Mouse (Mus musculus) heart, postnatal 0 days (tissue): ENCODE results near the gene Ankrd44. TPM values are rescaled to one million over a fixed set of nuclear protein-coding genes. Genes with fewer than 3 reads are reported as not detected.

Experiments used
- ATAC-seq: fragments of 200-750 bp; cut with Nextera tagmentation; 2 replicates; pipeline ENCODE4 v1.8.0; 2017; ENCODE audit warnings: low read depth, moderate number of reproducible peaks, moderate library complexity; ENCODE audit not compliant: insufficient read depth
- DNase-seq: peaks from one replicate; pipeline ENCODE4 v3.0.0-alpha.2; 2016; ENCODE audit warnings: low spot score
- H3K27ac ChIP-seq: fragments of 300-500 bp; sonication (generic); 2 replicates; pipeline ENCODE4 v1.5.1; 2014; ENCODE audit warnings: low read depth, mild to moderate bottlenecking
- H3K27me3 ChIP-seq: fragments of 300-500 bp; sonication (generic); 2 replicates; pipeline ENCODE4 v1.6.1; 2014; ENCODE audit warnings: low read length, mixed read lengths; ENCODE audit not compliant: control insufficient read depth, insufficient read depth
- H3K36me3 ChIP-seq: fragments of 300-500 bp; sonication (generic); replicated peaks from 2 replicates; pipeline ENCODE4 v1.6.1; 2014; ENCODE audit warnings: low read length, mixed read lengths; ENCODE audit not compliant: control insufficient read depth, insufficient read depth
- H3K4me1 ChIP-seq: fragments of 300-500 bp; sonication (generic); 2 replicates; pipeline ENCODE4 v1.6.1; 2014; ENCODE audit warnings: antibody characterized with exemption; ENCODE audit not compliant: control insufficient read depth, insufficient read depth
- H3K4me2 ChIP-seq: fragments of 300-500 bp; sonication (generic); 2 replicates; pipeline ENCODE4 v1.6.1; 2014; ENCODE audit warnings: low read depth, mild to moderate bottlenecking, low read length, moderate library complexity
- H3K4me3 ChIP-seq: fragments of 300-500 bp; sonication (generic); 2 replicates; pipeline ENCODE4 v1.5.1; 2014; ENCODE audit warnings: low read depth, low read length
- H3K9ac ChIP-seq: fragments of 300-500 bp; sonication (generic); replicated peaks from 2 replicates; pipeline ENCODE4 v1.6.1; 2014; ENCODE audit warnings: low read depth, low read length, mixed read lengths
- H3K9me3 ChIP-seq: fragments of 300-500 bp; sonication (generic); replicated peaks from 2 replicates; pipeline ENCODE4 v1.6.1; 2016; ENCODE audit warnings: low read length; ENCODE audit not compliant: control insufficient read depth
- CTCF ChIP-seq: IDR thresholded peaks from 2 replicates; pipeline ENCODE4 v1.5.1; 2016; ENCODE audit warnings: antibody characterized with exemption, control low read depth, low read depth
- EP300 ChIP-seq: IDR thresholded peaks from 2 replicates; pipeline ENCODE4 v1.6.1; 2016; ENCODE audit warnings: antibody characterized with exemption, low read depth
- WGBS: fragments of 180-500 bp; shearing (Covaris S2); extraction: QIAGEN DNeasy Blood & Tissue Kit; methylation state at CpG from one replicate; pipeline ENCODE4 v1.1.7; 2014; 5-methylcytosine and 5-hydroxymethylcytosine counted together
- polyA plus RNA-seq: library from polyadenylated mRNA; unstranded; fragments of >200 nt; fragmentation: Nextera tagmentation; extraction: Ambion mirVana; gene quantifications from 2 replicates; pipeline ENCODE4 v1.2.1, GENCODE M21; 2015
- total RNA-seq: library from RNA; depleted of rRNA; stranded (reverse); fragments of >200 nt; gene quantifications from 2 replicates; pipeline ENCODE4 v1.2.3, GENCODE M21; 2014; ENCODE audit warnings: low replicate concordance

Gene Ankrd44
- total and polyA plus RNA-seq, 2 experiments from 2014 or later, result 3.3 to 9.6 TPM

DNA sequence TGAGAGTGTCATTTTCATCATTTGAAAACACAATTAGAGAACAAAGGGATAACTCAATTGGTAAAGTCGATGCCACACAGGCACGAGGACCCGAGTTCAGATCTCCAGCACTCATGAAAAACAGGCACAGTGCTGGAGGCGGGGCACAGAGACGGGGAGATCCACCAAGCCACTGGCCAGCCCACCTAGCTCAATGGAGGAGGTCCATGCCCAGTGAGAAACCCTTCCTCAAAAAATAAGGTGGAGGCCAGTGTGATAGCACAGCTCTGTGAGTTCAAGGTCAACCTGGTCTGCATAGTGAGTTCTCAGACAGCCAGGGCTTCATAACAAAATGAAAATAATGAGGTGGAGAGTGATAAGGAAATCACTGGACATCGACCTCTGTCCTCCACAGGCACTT is 93.0 kb downstream of the Ankrd44 start:
- H3K9me3 ChIP-seq, result no peaks in the 10 kb centered on the region
- H3K9ac ChIP-seq, result no peak overlapping the region
- peaks cover 20% of the 10 kb centered on the region; the same call in 1 of the 2 replicates for H3K4me1 ChIP-seq
- no peak overlapping the region for H3K4me2 ChIP-seq
- ATAC-seq (no peak), DNase-seq (no peak)
- no peaks in the 10 kb centered on the region for H3K36me3 ChIP-seq
- no peak for TF ChIP-seq EP300
- TF ChIP-seq CTCF, result no peak
- no peak overlapping the region for H3K4me3 ChIP-seq
- no peaks in the 10 kb centered on the region for H3K27me3 ChIP-seq
- H3K27ac ChIP-seq, result no peak overlapping the region
- 89% methylated on average over 6 of the region's 6 CpGs for WGBS

DNA sequence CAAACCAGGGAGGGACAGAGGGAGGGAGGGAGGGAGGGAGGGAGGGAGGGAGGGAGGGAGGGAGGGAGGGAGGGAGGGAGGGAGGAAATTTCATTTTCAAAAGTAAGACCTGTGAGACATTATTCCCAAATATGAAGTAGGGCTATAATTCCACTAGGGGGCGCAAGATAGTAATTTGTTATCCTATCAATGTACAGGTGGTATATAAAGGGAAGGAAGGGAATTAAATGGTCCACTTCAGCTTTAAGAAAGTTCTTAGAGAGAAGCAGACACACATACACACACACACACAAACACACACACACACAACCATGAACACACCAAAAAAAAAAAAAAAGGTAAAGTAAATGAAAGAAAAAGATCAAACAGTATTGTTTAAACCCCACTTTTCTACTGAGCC is 93.4 kb downstream of the Ankrd44 start:
- Histone ChIP-seq H3K27ac (no peak overlapping the region), H3K9me3 (no peaks in the 10 kb centered on the region), H3K4me3 (no peak overlapping the region), H3K4me2 (no peak overlapping the region), H3K9ac (no peak overlapping the region), H3K36me3 (no peaks in the 10 kb centered on the region), H3K27me3 (no peaks in the 10 kb centered on the region), H3K4me1 (peaks cover 21% of the 10 kb centered on the region; the same call in 1 of the 2 replicates)
- DNase-seq (peak; percentile 66), ATAC-seq (no peak)
- TF ChIP-seq CTCF, result peak; percentile 63
- no peak for TF ChIP-seq EP300
- WGBS, result 0% methylated on average over 1 of the region's 1 CpGs

DNA sequence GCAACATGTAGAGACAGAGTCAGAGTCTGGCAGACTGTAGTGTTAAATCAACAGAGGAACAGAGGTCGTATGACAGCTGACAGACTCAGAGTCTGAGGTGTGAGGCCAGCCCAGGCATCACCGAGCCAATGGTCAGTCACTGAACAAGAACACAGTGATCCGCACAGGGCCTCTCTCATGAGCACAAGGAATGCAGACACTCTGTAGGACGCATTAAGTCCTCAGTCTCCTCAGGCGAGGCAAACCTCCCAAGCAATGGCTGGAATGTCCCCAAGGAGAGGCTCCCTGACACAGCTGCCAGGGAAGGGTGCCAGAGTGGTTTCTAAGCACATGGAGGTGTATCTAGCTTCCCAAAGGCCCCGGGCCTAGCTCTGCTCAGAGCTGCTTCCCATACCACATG is 96.0 kb downstream of the Ankrd44 start:
- Histone ChIP-seq H3K27me3 (no peaks in the 10 kb centered on the region), H3K4me2 (no peak overlapping the region), H3K36me3 (no peaks in the 10 kb centered on the region), H3K9me3 (no peaks in the 10 kb centered on the region), H3K9ac (no peak overlapping the region), H3K4me3 (no peak overlapping the region), H3K4me1 (peaks cover 36% of the 10 kb centered on the region), H3K27ac (no peak overlapping the region)
- 19% methylated on average over 6 of the region's 6 CpGs for WGBS
- DNase-seq (peak; percentile 23), ATAC-seq (peak; percentile 62)
- TF ChIP-seq EP300 (no peak), CTCF (no peak)

DNA sequence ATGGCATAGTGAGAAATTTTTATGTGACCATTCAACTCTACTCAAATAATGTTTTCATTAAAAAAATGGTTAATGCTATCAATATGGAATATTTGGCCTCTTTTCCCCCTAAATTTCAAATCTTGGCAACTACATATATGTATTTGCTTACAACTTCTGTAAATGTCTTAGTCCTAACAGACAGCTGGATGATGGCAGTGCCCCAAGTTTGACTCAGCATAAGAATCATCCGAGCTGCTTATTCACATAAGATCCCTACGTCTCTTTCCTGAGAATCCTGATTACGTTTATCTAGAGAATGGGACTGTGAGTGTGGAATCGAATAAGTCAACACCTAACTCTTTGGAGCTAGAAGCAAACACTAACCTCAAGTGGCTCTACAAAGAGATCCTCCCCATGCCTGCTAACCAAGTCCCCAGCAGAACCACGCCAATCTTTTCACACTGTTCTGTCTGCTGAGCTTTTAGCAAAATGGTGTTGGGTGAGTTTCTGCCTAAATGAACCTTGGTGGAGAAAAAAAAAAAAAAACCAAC is 96.4 kb downstream of the Ankrd44 start:
- H3K4me3 ChIP-seq, result no peak overlapping the region
- 45% methylated on average over 5 of the region's 5 CpGs for WGBS
- H3K9me3 ChIP-seq, result no peaks in the 10 kb centered on the region
- no peak for ATAC-seq
- no peaks in the 10 kb centered on the region for H3K36me3 ChIP-seq
- no peak overlapping the region for H3K9ac ChIP-seq
- peaks cover 36% of the 10 kb centered on the region for H3K4me1 ChIP-seq
- H3K27me3 ChIP-seq, result no peaks in the 10 kb centered on the region
- no peak overlapping the region for H3K4me2 ChIP-seq
- H3K27ac ChIP-seq, result no peak overlapping the region
- DNase-seq, result no peak
- TF ChIP-seq EP300, result no peak

DNA sequence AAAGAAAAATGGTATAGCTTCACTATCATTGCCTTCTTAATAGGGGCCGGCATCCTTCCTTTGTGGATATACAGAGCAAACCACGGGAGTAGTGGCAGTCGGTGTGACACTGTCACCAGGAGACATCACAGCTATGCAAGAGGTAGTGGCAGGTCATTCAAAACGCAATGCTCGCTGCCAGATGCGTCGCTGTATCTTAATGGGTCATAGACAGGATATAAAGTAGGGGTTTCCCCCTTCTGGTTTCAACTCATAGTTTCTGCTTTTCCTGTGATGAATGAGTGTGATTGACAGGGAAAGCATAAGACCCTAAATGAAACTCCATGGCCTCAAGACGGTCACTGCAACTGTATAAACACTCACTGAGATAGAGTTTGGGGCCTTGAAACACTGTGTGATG is 98.4 kb downstream of the Ankrd44 start:
- DNase-seq (no peak), ATAC-seq (no peak)
- no peak overlapping the region for H3K4me3 ChIP-seq
- TF ChIP-seq EP300 (no peak), CTCF (no peak)
- H3K9ac ChIP-seq, result no peak overlapping the region
- H3K4me2 ChIP-seq, result no peak overlapping the region
- no peak overlapping the region for H3K27ac ChIP-seq
- no peaks in the 10 kb centered on the region for H3K36me3 ChIP-seq
- H3K9me3 ChIP-seq, result no peaks in the 10 kb centered on the region
- H3K4me1 ChIP-seq, result peaks cover 36% of the 10 kb centered on the region
- WGBS, result 52% methylated on average over 8 of the region's 8 CpGs
- no peaks in the 10 kb centered on the region for H3K27me3 ChIP-seq

DNA sequence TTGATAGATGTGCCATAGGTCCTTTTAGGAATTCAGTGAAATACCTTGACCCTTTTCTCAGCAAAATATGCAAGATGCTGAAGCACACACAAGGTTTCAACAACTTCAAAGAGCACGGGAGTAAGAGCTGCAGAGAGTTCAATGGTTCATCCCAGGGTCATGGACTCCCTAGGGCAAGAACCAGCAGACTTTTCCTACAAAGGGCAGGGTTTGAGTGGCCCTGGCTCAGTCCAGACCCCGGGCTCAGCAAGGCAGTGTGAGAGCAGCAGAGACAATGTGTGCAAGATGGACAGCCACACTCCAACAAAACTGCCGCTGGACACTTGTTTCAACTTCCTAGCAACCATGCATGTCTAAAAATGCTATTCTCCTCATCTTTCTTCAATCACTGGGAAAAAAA is 98.8 kb downstream of the Ankrd44 start:
- no peak for TF ChIP-seq EP300
- TF ChIP-seq CTCF, result no peak
- peak overlapping the region; percentile 77; the same call in 1 of the 2 replicates for H3K27ac ChIP-seq

More for the DNA sequence above, 98.8 kb downstream of the Ankrd44 start:
- H3K4me2 ChIP-seq, result no peak overlapping the region
- 53% methylated on average over 3 of the region's 3 CpGs for WGBS
- no peaks in the 10 kb centered on the region for H3K36me3 ChIP-seq
- H3K9me3 ChIP-seq, result no peaks in the 10 kb centered on the region
- ATAC-seq, result no peak
- H3K27me3 ChIP-seq, result no peaks in the 10 kb centered on the region
- no peak overlapping the region for H3K4me3 ChIP-seq
- no peak for DNase-seq
- H3K4me1 ChIP-seq, result peaks cover 36% of the 10 kb centered on the region
- no peak overlapping the region for H3K9ac ChIP-seq
